In genomic region chrX:100778397-100778796, GRCm38 (mm10) we compare ENCODE assay signal across 8 mouse cellular contexts. TPM values are rescaled to one million over a fixed set of nuclear protein-coding genes. Genes with fewer than 3 reads are reported as not detected.
DNase-seq lines count a peak whose midpoint lies in the region; ATAC-seq lines count a peak whose summit lies in the region.

No protein-coding gene starts in this region.

- 36% methylated on average over 5 of the region's 5 CpGs for WGBS in heart, embryonic 15.5 days
- 37% methylated on average over 5 of the region's 5 CpGs for WGBS in embryonic facial prominence, embryonic 11.5 days
- 27% methylated on average over 5 of the region's 5 CpGs for WGBS in hindbrain, embryonic 14.5 days
- 35% methylated on average over 5 of the region's 5 CpGs for WGBS in midbrain, embryonic 14.5 days

- H3K4me2 ChIP-seq in heart, embryonic 15.5 days: peak overlapping the region; percentile 65
- H3K4me2 ChIP-seq in embryonic facial prominence, embryonic 11.5 days (ENCODE audit: low read depth, low read length): peak overlapping the region; percentile 49
- peak overlapping the region; percentile 55 for H3K4me2 ChIP-seq in hindbrain, embryonic 14.5 days (replicated peaks)
- peak overlapping the region; percentile 54 for H3K4me2 ChIP-seq in midbrain, embryonic 14.5 days (ENCODE audit: low read length)

- intact Hi-C loops in heart, postnatal 25 days (cut with DNase I): loop anchor here (10.0 kb wide), 1 partner anchor 166 kb away; no protein-coding TSS in a partner anchor

- H3K9me3 ChIP-seq in heart, embryonic 15.5 days (replicated peaks): no peaks in the 10 kb centered on the region
- H3K9me3 ChIP-seq in embryonic facial prominence, embryonic 11.5 days (replicated peaks; ENCODE audit: control insufficient read depth, low read length): no peaks in the 10 kb centered on the region
- H3K9me3 ChIP-seq in hindbrain, embryonic 14.5 days (ENCODE audit: control insufficient read depth, low read length): no peaks in the 10 kb centered on the region
- no peaks in the 10 kb centered on the region for H3K9me3 ChIP-seq in midbrain, embryonic 14.5 days (ENCODE audit: control insufficient read depth, low read length)

- H3K36me3 ChIP-seq in heart, embryonic 15.5 days: no peaks in the 10 kb centered on the region
- no peaks in the 10 kb centered on the region for H3K36me3 ChIP-seq in embryonic facial prominence, embryonic 11.5 days (replicated peaks; ENCODE audit: control insufficient read depth, insufficient read depth, low read depth, low read length)
- H3K36me3 ChIP-seq in hindbrain, embryonic 14.5 days (replicated peaks; ENCODE audit: control insufficient read depth, insufficient read depth): no peaks in the 10 kb centered on the region; the same call in none of the 2 replicates
- H3K36me3 ChIP-seq in midbrain, embryonic 14.5 days (ENCODE audit: control insufficient read depth, insufficient read depth, low read length): no peaks in the 10 kb centered on the region

- H3K27me3 ChIP-seq in heart, embryonic 15.5 days: no peaks in the 10 kb centered on the region
- no peaks in the 10 kb centered on the region for H3K27me3 ChIP-seq in embryonic facial prominence, embryonic 11.5 days (ENCODE audit: control insufficient read depth, insufficient read depth, low read length)
- H3K27me3 ChIP-seq in hindbrain, embryonic 14.5 days (ENCODE audit: control insufficient read depth, insufficient read depth, low read length): no peaks in the 10 kb centered on the region
- H3K27me3 ChIP-seq in midbrain, embryonic 14.5 days (ENCODE audit: control insufficient read depth, insufficient read depth, low read length): no peaks in the 10 kb centered on the region

- DNase-seq in heart, postnatal 25 days (ENCODE audit: low spot score): no peak
- peak; percentile 6 for DNase-seq in embryonic facial prominence, embryonic 11.5 days (ENCODE audit: low spot score)
- no peak for DNase-seq in hindbrain, embryonic 14.5 days (ENCODE audit: low spot score)
- DNase-seq in midbrain, embryonic 14.5 days: no peak
- no peak for DNase-seq in layer of hippocampus, postnatal 36 days
- DNase-seq in layer of hippocampus, adult 8-10 months (ENCODE audit: low spot score in 2 of 2): no peak
- no peak for DNase-seq in yolk sac, embryonic 10.5 days (ENCODE audit: low spot score)

- no peak for ATAC-seq in heart, embryonic 15.5 days (replicated peaks; ENCODE audit: insufficient number of reproducible peaks, insufficient read depth, low FRiP score, low read depth)
- ATAC-seq in embryonic facial prominence, embryonic 11.5 days (replicated peaks; ENCODE audit: insufficient number of reproducible peaks, low FRiP score, low TSS enrichment, low read depth): no peak
- ATAC-seq in hindbrain, embryonic 14.5 days (ENCODE audit: low FRiP score): no peak
- no peak for ATAC-seq in midbrain, embryonic 14.5 days (ENCODE audit: low FRiP score, low TSS enrichment)

- H3K4me1 ChIP-seq in heart, embryonic 15.5 days (replicated peaks): peaks cover 10% of the 10 kb centered on the region; the same call in 1 of the 2 replicates
- no peaks in the 10 kb centered on the region for H3K4me1 ChIP-seq in embryonic facial prominence, embryonic 11.5 days (ENCODE audit: control insufficient read depth, insufficient read depth, low read length)
- H3K4me1 ChIP-seq in hindbrain, embryonic 14.5 days (replicated peaks; ENCODE audit: control insufficient read depth, insufficient read depth, low read length): peaks cover 9% of the 10 kb centered on the region; the same call in 1 of the 2 replicates
- 0 out of 2 replicates have a peak, but pooled peaks cover 15% of the 10 kb centered on the region for H3K4me1 ChIP-seq in midbrain, embryonic 14.5 days (ENCODE audit: control insufficient read depth, insufficient read depth, low read length)

- H3K4me3 ChIP-seq in heart, embryonic 15.5 days: peak overlapping the region; percentile 63
- peak overlapping the region; percentile 58 for H3K4me3 ChIP-seq in embryonic facial prominence, embryonic 11.5 days (ENCODE audit: low read depth, low read length)
- peak overlapping the region; percentile 39 for H3K4me3 ChIP-seq in hindbrain, embryonic 14.5 days (replicated peaks; ENCODE audit: low read length)
- H3K4me3 ChIP-seq in midbrain, embryonic 14.5 days (replicated peaks; ENCODE audit: low read depth, low read length): peak overlapping the region; percentile 43

- H3K27ac ChIP-seq in heart, embryonic 15.5 days: no peak overlapping the region; the same call in 1 of the 2 replicates
- no peak overlapping the region for H3K27ac ChIP-seq in embryonic facial prominence, embryonic 11.5 days (replicated peaks; ENCODE audit: low read depth, low read length)
- no peak overlapping the region for H3K27ac ChIP-seq in hindbrain, embryonic 14.5 days
- H3K27ac ChIP-seq in midbrain, embryonic 14.5 days (replicated peaks; ENCODE audit: low read depth, low read length): no peak overlapping the region

- H3K9ac ChIP-seq in heart, embryonic 15.5 days: no peak overlapping the region
- peak overlapping the region; percentile 37 for H3K9ac ChIP-seq in embryonic facial prominence, embryonic 11.5 days (replicated peaks; ENCODE audit: low read length)
- H3K9ac ChIP-seq in hindbrain, embryonic 14.5 days: peak overlapping the region; percentile 60; the same call in 1 of the 2 replicates
- H3K9ac ChIP-seq in midbrain, embryonic 14.5 days (replicated peaks; ENCODE audit: low read length): no peak overlapping the region

RNA-seq across cellular contexts. Expression of gene Dlg3, which starts 10.9 kb away (rescaled TPM):
- 1.0 and 1.3 TPM in 2 replicates for polyA plus RNA-seq in heart, embryonic 15.5 days (2015; fragmentation: Nextera tagmentation; extraction: Ambion mirVana)
- 1 to 10 TPM; 3.2 to 3.4 TPM for total RNA-seq in heart, postnatal 25 days (2021)
- 4.8 and 10.9 TPM in 2 replicates for polyA plus RNA-seq in embryonic facial prominence, embryonic 11.5 days (2014; fragmentation: Nextera tagmentation; extraction: Ambion mirVana)
- 9.8 and 12.1 TPM in 2 replicates for polyA plus RNA-seq in hindbrain, embryonic 14.5 days (2014; fragmentation: Nextera tagmentation; extraction: Ambion mirVana)
- 13.0 and 14.8 TPM in 2 replicates for polyA plus RNA-seq in midbrain, embryonic 14.5 days (2014; fragmentation: Nextera tagmentation; extraction: Ambion mirVana)
- total RNA-seq in layer of hippocampus, postnatal 36 days (2021): 100 to 1,000 TPM; 153 to 154 TPM
- 100 to 1,000 TPM; 131 to 148 (median 136) TPM for total RNA-seq in layer of hippocampus, adult 8-10 months (2022)

RNA-seq across cellular contexts. Expression of gene Gdpd2, which starts 48.7 kb away (rescaled TPM):
- polyA plus RNA-seq in heart, embryonic 15.5 days (2015; fragmentation: Nextera tagmentation; extraction: Ambion mirVana): 1.0 and 1.4 TPM in 2 replicates
- total RNA-seq in heart, postnatal 25 days (2021): not detected
- polyA plus RNA-seq in embryonic facial prominence, embryonic 11.5 days (2014; fragmentation: Nextera tagmentation; extraction: Ambion mirVana): 3.3 and 4.3 TPM in 2 replicates
- polyA plus RNA-seq in hindbrain, embryonic 14.5 days (2014; fragmentation: Nextera tagmentation; extraction: Ambion mirVana): 36.2 and 38.7 TPM in 2 replicates
- polyA plus RNA-seq in midbrain, embryonic 14.5 days (2014; fragmentation: Nextera tagmentation; extraction: Ambion mirVana): 31.0 and 31.1 TPM in 2 replicates
- total RNA-seq in layer of hippocampus, postnatal 36 days (2021): 10 to 100 TPM; 10.8 to 12.2 TPM
- 10 to 100 TPM; 10.5 to 17.9 (median 15.4) TPM for total RNA-seq in layer of hippocampus, adult 8-10 months (2022)

Comparison
In these comparisons a context has a peak if more than half of its experiments do, and no peak if none do; other contexts are left out.
1. H3K9ac ChIP-seq: peak in embryonic facial prominence, embryonic 11.5 days (single experiment) and hindbrain, embryonic 14.5 days (single experiment); none in heart, embryonic 15.5 days (single experiment) and midbrain, embryonic 14.5 days (single experiment).
2. Peak in every context shown above with its lines, with median percentiles within 50 percentile points of each other: H3K4me2 ChIP-seq and H3K4me3 ChIP-seq.